In the genomic region with DNA sequence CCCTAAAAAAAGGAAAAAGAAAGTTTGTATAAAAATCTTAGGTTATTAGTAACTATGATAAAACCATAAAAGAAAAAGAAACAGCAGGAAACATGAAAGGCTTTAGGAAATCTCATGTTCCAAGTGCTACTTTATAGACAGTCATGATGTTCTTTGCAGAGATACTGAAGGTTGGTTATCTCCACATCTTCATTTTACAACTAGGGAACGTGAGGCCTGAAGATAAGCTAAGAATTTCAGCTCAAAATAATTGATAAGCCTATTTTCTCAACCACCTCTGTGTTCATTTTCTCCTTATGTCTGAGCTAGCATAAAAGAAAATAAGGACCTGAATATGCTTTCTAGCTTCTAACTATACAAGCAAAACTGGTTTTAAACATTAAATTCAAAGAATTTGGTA, we compare ENCODE assay signal across 17 mouse cellular contexts.
"Had no signal": no experiment of that assay in that cellular context is flagged by ENCODE, and none has a peak within 500 bp of the region (broad histone marks: within the 10 kb centered on the region; RNA-seq: fewer than 3 reads in every experiment).

No protein-coding gene starts in this region.

- ATAC-seq: lung, postnatal 0 days; midbrain, embryonic 13.5 days; midbrain, embryonic 15.5 days had no signal

- H3K9ac ChIP-seq: lung, embryonic 15.5 days; midbrain, embryonic 13.5 days; midbrain, embryonic 15.5 days; neural tube, embryonic 12.5 days; stomach, embryonic 15.5 days had no signal

- H3K27ac ChIP-seq: lung, embryonic 15.5 days; macrophage; midbrain, embryonic 13.5 days; midbrain, embryonic 15.5 days; neural tube, embryonic 12.5 days; stomach, embryonic 15.5 days; stomach, postnatal 0 days had no signal

- H3K27me3 ChIP-seq: lung, embryonic 15.5 days; megakaryocyte, embryonic 14.5 days; midbrain, embryonic 13.5 days; midbrain, embryonic 15.5 days; neural tube, embryonic 12.5 days; stomach, embryonic 15.5 days had no signal

- H3K4me2 ChIP-seq: lung, embryonic 15.5 days; midbrain, embryonic 11.5 days; midbrain, embryonic 13.5 days; midbrain, embryonic 15.5 days; neural tube, embryonic 12.5 days; stomach, embryonic 15.5 days had no signal

- H3K9me3 ChIP-seq: lung, embryonic 15.5 days; megakaryocyte, embryonic 14.5 days; midbrain, embryonic 13.5 days; midbrain, embryonic 15.5 days; neural tube, embryonic 12.5 days; stomach, embryonic 15.5 days had no signal

- H3K4me1 ChIP-seq: lung, embryonic 15.5 days; midbrain, embryonic 13.5 days; midbrain, embryonic 15.5 days; neural tube, embryonic 12.5 days; stomach, embryonic 15.5 days had no signal

- DNase-seq: lung, adult 2 months; lung, postnatal 14 days; lung, postnatal 36 days; right cerebral cortex, postnatal 14 days; thymus, adult 2 months; thymus, postnatal 25 days; thymus, postnatal 4 days had no signal

- H3K4me3 ChIP-seq: lung, embryonic 15.5 days; megakaryocyte, embryonic 14.5 days; midbrain, embryonic 13.5 days; midbrain, embryonic 15.5 days; neural tube, embryonic 12.5 days; stomach, embryonic 15.5 days had no signal
